Mouse (Mus musculus) C2C12 (cell line): ENCODE measurements around the gene Abca4.

Experiments
- CTCF ChIP-seq: IDR thresholded peaks from one replicate; pipeline ENCODE4 v1.5.1; 2011; ENCODE audit not compliant: control insufficient read depth, insufficient read depth, insufficient read length
- MAX ChIP-seq: IDR thresholded peaks from one replicate; pipeline ENCODE4 v1.6.1; 2011; ENCODE audit warnings: mild to moderate bottlenecking, control low read depth
- MYOD1 ChIP-seq: IDR thresholded peaks from one replicate; pipeline ENCODE4 v1.6.1; 2011; ENCODE audit warnings: low read depth; ENCODE audit not compliant: control insufficient read depth, insufficient read length
- MYOG ChIP-seq: IDR thresholded peaks from one replicate; pipeline ENCODE4 v1.6.1; 2011; ENCODE audit not compliant: control insufficient read depth, insufficient read length; ENCODE audit errors: extremely low read depth
- USF1 ChIP-seq: IDR thresholded peaks from one replicate; pipeline ENCODE4 v1.6.1; 2011; ENCODE audit warnings: low read depth, mild to moderate bottlenecking, control low read depth, moderate library complexity

DNA sequence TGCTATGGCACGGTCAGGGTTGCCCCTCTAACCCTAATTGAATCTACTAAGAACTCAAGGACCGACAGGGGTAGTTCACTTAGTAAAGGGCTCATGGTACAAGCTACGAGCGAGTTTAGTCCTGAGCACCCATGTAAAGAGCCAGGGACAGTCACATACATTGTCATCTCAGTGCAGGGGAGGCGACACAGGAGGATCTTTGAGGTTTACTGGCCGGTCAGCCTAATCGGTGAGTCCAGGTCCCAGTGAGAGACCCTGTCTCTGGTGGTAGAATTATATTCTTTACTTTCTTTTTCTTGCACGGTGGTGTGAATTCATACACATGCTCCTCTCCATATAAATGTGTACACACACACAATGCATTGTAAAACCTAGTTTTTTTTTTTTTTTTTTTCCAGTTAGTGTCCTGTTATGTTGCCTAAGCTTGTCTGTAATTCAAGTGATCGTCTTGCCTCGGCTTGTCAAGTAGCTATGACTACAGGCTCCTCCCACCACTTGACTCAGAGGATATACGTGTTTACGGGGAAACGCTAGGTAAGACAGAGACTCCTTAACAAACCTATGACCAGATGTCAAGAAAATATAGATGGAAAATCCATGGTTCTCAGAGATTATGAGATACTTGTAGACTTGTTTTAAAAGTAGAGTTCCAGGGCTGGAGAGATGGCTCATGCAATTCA lies 167.3 kb downstream of the Abca4 start:
- TF ChIP-seq MYOG (no peak), CTCF (no peak), USF1 (no peak), MYOD1 (no peak), MAX (no peak)
